Mouse (Mus musculus) liver, postnatal 0 days (tissue): ENCODE results near the gene Usp11. TPM values are rescaled to one million over a fixed set of nuclear protein-coding genes. Genes with fewer than 3 reads are reported as not detected.
"Not testable (repeated sequence)": the region's sequence is repeated elsewhere in the genome, so short reads cannot be mapped to it uniquely, and the experiment has no call there.

Experiments used
- ATAC-seq: fragments of 200-750 bp; cut with Nextera tagmentation; 2 replicates; pipeline ENCODE4 v1.8.0; 2017; ENCODE audit warnings: mild to moderate bottlenecking, moderate library complexity
- DNase-seq: peaks from one replicate; pipeline ENCODE4 v3.0.0-alpha.2; 2016
- H3K27ac ChIP-seq: fragments of 300-500 bp; sonication (generic); 2 replicates; pipeline ENCODE4 v1.5.1; 2014; ENCODE audit warnings: antibody characterized with exemption, moderate library complexity, mild to moderate bottlenecking, low read depth
- H3K27me3 ChIP-seq: fragments of 300-500 bp; sonication (generic); 2 replicates; pipeline ENCODE4 v1.6.1; 2014; ENCODE audit warnings: low read length, control low read depth, mixed read lengths; ENCODE audit not compliant: insufficient read depth
- H3K36me3 ChIP-seq: fragments of 300-500 bp; sonication (generic); replicated peaks from 2 replicates; pipeline ENCODE4 v1.6.1; 2014; ENCODE audit warnings: mild to moderate bottlenecking, control low read depth, low read length, moderate library complexity, mixed read lengths; ENCODE audit not compliant: insufficient read depth
- H3K4me1 ChIP-seq: fragments of 300-500 bp; sonication (generic); 2 replicates; pipeline ENCODE4 v1.6.1; 2014; ENCODE audit warnings: antibody characterized with exemption, mild to moderate bottlenecking, control low read depth; ENCODE audit not compliant: insufficient read depth
- H3K4me2 ChIP-seq: fragments of 300-500 bp; sonication (generic); 2 replicates; pipeline ENCODE4 v1.6.1; 2014; ENCODE audit warnings: low read depth, mild to moderate bottlenecking, low read length, moderate library complexity, mixed read lengths
- H3K4me3 ChIP-seq: fragments of 300-500 bp; sonication (generic); 2 replicates; pipeline ENCODE4 v1.5.1; 2014; ENCODE audit warnings: low read depth, low read length
- H3K9ac ChIP-seq: fragments of 300-500 bp; sonication (generic); replicated peaks from 2 replicates; pipeline ENCODE4 v1.6.1; 2014; ENCODE audit warnings: mild to moderate bottlenecking, moderate library complexity
- H3K9me3 ChIP-seq: fragments of 300-500 bp; sonication (generic); 2 replicates; pipeline ENCODE4 v1.6.1; 2016; ENCODE audit warnings: mild to moderate bottlenecking, control low read depth, low read length, mixed read lengths
- CTCF ChIP-seq: sonication (generic); IDR thresholded peaks from 2 replicates; pipeline ENCODE4 v1.5.1; 2016; ENCODE audit warnings: antibody characterized with exemption, low read depth
- EP300 ChIP-seq: IDR thresholded peaks from 2 replicates; pipeline ENCODE4 v1.6.1; 2016; ENCODE audit warnings: antibody characterized with exemption, low read depth, mild to moderate bottlenecking
- WGBS: fragments of 180-500 bp; shearing (Covaris S2); extraction: QIAGEN DNeasy Blood & Tissue Kit; methylation state at CpG from one replicate; pipeline ENCODE4 v1.1.7; 2014; ENCODE audit not compliant: insufficient replicate concordance; 5-methylcytosine and 5-hydroxymethylcytosine counted together
- polyA plus RNA-seq: library from polyadenylated mRNA; unstranded; fragments of >200 nt; fragmentation: Nextera tagmentation; extraction: Ambion mirVana; gene quantifications from 2 replicates; pipeline ENCODE4 v1.2.1, GENCODE M21; 2015

Usp11 gene
- polyA plus RNA-seq, 1 experiment from 2014 or later, result 1.9 TPM

DNA sequence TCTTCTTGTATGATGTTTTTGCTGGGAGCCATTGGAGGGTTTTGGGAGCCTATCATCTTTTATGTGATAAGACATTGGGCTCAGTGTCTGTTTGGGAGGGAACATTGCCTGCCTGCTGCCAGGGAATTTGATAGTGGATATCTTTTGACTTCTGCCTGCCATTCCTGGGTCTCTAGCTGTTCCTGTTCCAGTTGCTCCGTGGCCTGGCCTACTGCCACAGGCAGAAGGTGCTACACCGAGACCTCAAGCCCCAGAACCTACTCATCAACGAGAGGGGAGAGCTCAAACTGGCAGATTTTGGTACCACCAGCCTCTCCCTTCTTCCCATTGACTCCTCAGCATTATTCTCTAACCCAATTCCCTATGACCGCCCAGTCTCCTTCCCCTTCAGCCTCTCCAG is 7.9 kb upstream of the Usp11 start:
- Histone ChIP-seq H3K9me3 (no peaks in the 10 kb centered on the region), H3K4me1 (no peaks in the 10 kb centered on the region), H3K4me2 (no peak overlapping the region), H3K27ac (no peak overlapping the region), H3K27me3 (no peaks in the 10 kb centered on the region), H3K4me3 (no peak overlapping the region), H3K36me3 (peaks cover 20% of the 10 kb centered on the region), H3K9ac (no peak overlapping the region)
- DNase-seq (no peak), ATAC-seq (no peak)
- no peak for TF ChIP-seq CTCF
- no peak for TF ChIP-seq EP300
- 84% methylated on average over 4 of the region's 4 CpGs for WGBS

GRCm38 (mm10) chrX:20704295-20705082 is 783 bp downstream of the Usp11 start:
- peak overlapping the region; percentile 63 for H3K4me3 ChIP-seq
- H3K27ac ChIP-seq, result peak overlapping the region; percentile 90
- ATAC-seq, result peak; percentile 96
- TF ChIP-seq EP300 (no peak), CTCF (no peak)
- 17% methylated on average over 32 of the region's 32 CpGs for WGBS
- no peaks in the 10 kb centered on the region for H3K4me1 ChIP-seq
- peak overlapping the region; percentile 65 for H3K9ac ChIP-seq
- H3K9me3 ChIP-seq, result no peaks in the 10 kb centered on the region
- no peaks in the 10 kb centered on the region for H3K36me3 ChIP-seq
- peak; percentile 81 for DNase-seq
- peak overlapping the region; percentile 79 for H3K4me2 ChIP-seq
- H3K27me3 ChIP-seq, result no peaks in the 10 kb centered on the region

GRCm38 (mm10) chrX:20705083-20705402 is 1.3 kb downstream of the Usp11 start:
- Histone ChIP-seq H3K9ac (no peak overlapping the region), H3K36me3 (no peaks in the 10 kb centered on the region), H3K9me3 (no peaks in the 10 kb centered on the region), H3K4me3 (peak overlapping the region; percentile 63), H3K4me2 (peak overlapping the region; percentile 79), H3K27ac (peak overlapping the region; percentile 90; the same call in 1 of the 2 replicates), H3K4me1 (no peaks in the 10 kb centered on the region), H3K27me3 (no peaks in the 10 kb centered on the region)
- TF ChIP-seq EP300 (no peak), CTCF (no peak)
- no peak for DNase-seq
- WGBS, result 22% methylated on average over 3 of the region's 3 CpGs
- ATAC-seq, result no peak

DNA sequence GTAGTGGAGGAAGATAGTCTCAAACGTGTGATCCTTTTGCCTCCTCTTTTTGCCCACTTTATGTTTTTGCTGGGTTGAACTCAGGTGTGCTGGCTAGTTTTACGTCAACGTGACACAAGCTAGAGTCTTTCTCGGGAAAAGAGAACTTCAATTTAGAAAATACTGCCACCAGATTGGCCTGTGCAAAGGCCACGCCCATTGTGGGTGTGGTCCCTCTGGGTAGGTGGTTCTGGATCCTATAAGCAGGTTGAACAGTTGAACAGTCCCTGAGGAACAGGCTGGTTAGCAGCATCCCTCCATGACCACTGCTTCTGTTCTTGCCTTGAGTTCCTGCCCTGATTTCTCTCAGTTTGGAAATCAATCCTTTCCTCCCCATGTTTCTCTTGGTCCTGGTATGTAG is 25.0 kb downstream of the Usp11 start:
- TF ChIP-seq EP300, result no peak
- no peak for TF ChIP-seq CTCF
- ATAC-seq, result no peak
- Histone ChIP-seq H3K36me3 (no peaks in the 10 kb centered on the region), H3K9me3 (no peaks in the 10 kb centered on the region), H3K4me2 (no peak overlapping the region), H3K27ac (no peak overlapping the region), H3K9ac (no peak overlapping the region), H3K27me3 (no peaks in the 10 kb centered on the region), H3K4me3 (no peak overlapping the region), H3K4me1 (no peaks in the 10 kb centered on the region)
- 63% methylated on average over 5 of the region's 5 CpGs for WGBS
- no peak for DNase-seq

- not testable (repeated sequence) for H3K4me1 ChIP-seq, H3K4me2 ChIP-seq, DNase-seq, H3K4me3 ChIP-seq, ATAC-seq, H3K9me3 ChIP-seq, H3K9ac ChIP-seq, H3K27ac ChIP-seq, H3K27me3 ChIP-seq, H3K36me3 ChIP-seq
- 46% methylated on average over 10 of the region's 10 CpGs for WGBS
Observed at GRCm38 (mm10) chrX:20730048-20730447, 26.3 kb downstream of the Usp11 start.

- H3K4me3 ChIP-seq, result no peak overlapping the region
- H3K27me3 ChIP-seq, result no peaks in the 10 kb centered on the region
- no peaks in the 10 kb centered on the region for H3K9me3 ChIP-seq
- H3K4me2 ChIP-seq, result no peak overlapping the region
- 88% methylated on average over 4 of the region's 4 CpGs for WGBS
- no peaks in the 10 kb centered on the region for H3K4me1 ChIP-seq
- H3K27ac ChIP-seq, result no peak overlapping the region
- no peak overlapping the region for H3K9ac ChIP-seq
- no peak for ATAC-seq
- no peaks in the 10 kb centered on the region for H3K36me3 ChIP-seq
- TF ChIP-seq EP300, result no peak
- no peak for TF ChIP-seq CTCF
- DNase-seq, result no peak
Observed at GRCm38 (mm10) chrX:20736479-20736878, 32.8 kb downstream of the Usp11 start.
